In genomic region chr9:63132673-63133601, GRCm38 (mm10) we compare ENCODE assay signal across 8 mouse cellular contexts. TPM values are rescaled to one million over a fixed set of nuclear protein-coding genes. Genes with fewer than 3 reads are reported as not detected.
DNase-seq lines count a peak whose midpoint lies in the region; ATAC-seq lines count a peak whose summit lies in the region.

No protein-coding gene starts in this region.

- ATAC-seq in megakaryocyte, adult 5-6 weeks (ENCODE audit: poor library complexity, severe bottlenecking), result peak; percentile 95

- DNase-seq in WW6 (ENCODE audit: low read depth, low spot score), result peak; percentile 93
- peak; percentile 94 to 96 for DNase-seq in cerebellum, postnatal 36 days
- peak; percentile 93 to 96 for DNase-seq in gastrocnemius, adult 8-10 months (ENCODE audit: low spot score in 2 of 2)
- DNase-seq in induced T-regulatory cell, adult 2 months (ENCODE audit: low read depth), result peak; percentile 95
- peak; percentile 89 to 96 for DNase-seq in left cerebral cortex, adult 8-10 months (ENCODE audit: low spot score in 2 of 2)
- peak; percentile 96 for DNase-seq in right cerebral cortex, adult 18-20 months
- peak; percentile 91 for DNase-seq in urinary bladder, adult 2 months (ENCODE audit: low spot score)

RNA-seq across cellular contexts. Expression of gene Skor1, which starts 15.8 kb away (rescaled TPM):
- total RNA-seq in gastrocnemius, adult 8-10 months (2022), result under 1 TPM in 3 of 4 experiments, not detected in 1; 0.07 to 0.13 (median 0.10) TPM
- under 1 TPM; 0.34 to 0.44 (median 0.37) TPM for total RNA-seq in left cerebral cortex, adult 8-10 months (2022)
- total RNA-seq in megakaryocyte, adult 5-6 weeks (2015), result 0.27 TPM in 1 of 2 replicates, not detected in the other
- total RNA-seq in megakaryocyte, adult 5-6 weeks (2017), result not detected in 2 replicates
- polyA plus RNA-seq in urinary bladder, adult 2 months (2012; rRNA removed), result 0.06 and 0.07 TPM in 2 replicates

Comparison
In these comparisons a context has a peak if more than half of its experiments do, and no peak if none do; other contexts are left out.
1. Peak in every context shown above with its lines: DNase-seq and ATAC-seq.